Mouse (Mus musculus): ENCODE results near the gene Ptpn4.

Ptpn4 gene

GRCm38 (mm10) chr1:119805984-119806383 lies 31.4 kb downstream of the Ptpn4 start:
- no peak for DNase-seq (ENCODE audit: low spot score)

GRCm38 (mm10) chr1:119804586-119804985 lies 32.8 kb downstream of the Ptpn4 start:
- no peak for DNase-seq (ENCODE audit: low spot score)

- no peak for DNase-seq (ENCODE audit: low spot score)
These were observed 42.2 kb downstream of the Ptpn4 start for GRCm38 (mm10) chr1:119795174-119795573.

- DNase-seq (ENCODE audit: low spot score), result no peak
These were observed 43.1 kb downstream of the Ptpn4 start for GRCm38 (mm10) chr1:119794342-119794741.

- no peak for DNase-seq (ENCODE audit: low spot score)
These were observed 46.8 kb downstream of the Ptpn4 start for GRCm38 (mm10) chr1:119790616-119791015.

- peak; percentile 11 for DNase-seq (ENCODE audit: low spot score)
These were observed 61.5 kb downstream of the Ptpn4 start for GRCm38 (mm10) chr1:119775915-119776314.

GRCm38 (mm10) chr1:119735692-119736091 lies 101.7 kb downstream of the Ptpn4 start:
- no peak for DNase-seq (ENCODE audit: low spot score)

GRCm38 (mm10) chr1:119734801-119735200 lies 102.6 kb downstream of the Ptpn4 start:
- no peak for DNase-seq (ENCODE audit: low spot score)

GRCm38 (mm10) chr1:119731166-119731565 lies 106.2 kb downstream of the Ptpn4 start:
- no peak for DNase-seq (ENCODE audit: low spot score)

GRCm38 (mm10) chr1:119713017-119713416 lies 124.4 kb downstream of the Ptpn4 start:
- no peak for DNase-seq (ENCODE audit: low spot score)

- no peak for DNase-seq (ENCODE audit: low spot score)
These were observed 130.8 kb downstream of the Ptpn4 start for GRCm38 (mm10) chr1:119706471-119707217.

- DNase-seq (ENCODE audit: low spot score), result no peak
These were observed 140.6 kb downstream of the Ptpn4 start for GRCm38 (mm10) chr1:119696860-119697259.

- no peak for DNase-seq (ENCODE audit: low spot score)
These were observed 151.4 kb downstream of the Ptpn4 start for GRCm38 (mm10) chr1:119685773-119686558.

GRCm38 (mm10) chr1:119681663-119682213 lies 155.7 kb downstream of the Ptpn4 start:
- DNase-seq (ENCODE audit: low spot score), result no peak

- no peak for DNase-seq (ENCODE audit: low spot score)
These were observed 162.4 kb downstream of the Ptpn4 start for GRCm38 (mm10) chr1:119674984-119675383.

- no peak for DNase-seq (ENCODE audit: low spot score)
These were observed 170.5 kb downstream of the Ptpn4 start for GRCm38 (mm10) chr1:119666904-119667303.

- no peak for DNase-seq (ENCODE audit: low spot score)
These were observed 183.1 kb downstream of the Ptpn4 start for GRCm38 (mm10) chr1:119654307-119654706.

- no peak for DNase-seq (ENCODE audit: low spot score)
These were observed 187.0 kb downstream of the Ptpn4 start for GRCm38 (mm10) chr1:119650386-119650785.

GRCm38 (mm10) chr1:119649627-119650026 lies 187.8 kb downstream of the Ptpn4 start:
- DNase-seq (ENCODE audit: low spot score), result no peak

GRCm38 (mm10) chr1:119648205-119649111 lies 189.0 kb downstream of the Ptpn4 start, which contains the start of gene Epb41l5:
Epb41l5 (minus strand) TSS chr1:119649000.
- DNase-seq (ENCODE audit: low spot score), result peak; percentile 56

- DNase-seq (ENCODE audit: low spot score), result no peak
These were observed 191.1 kb downstream of the Ptpn4 start for GRCm38 (mm10) chr1:119646356-119646755.

GRCm38 (mm10) chr1:119642367-119642766 lies 195.0 kb downstream of the Ptpn4 start:
- DNase-seq (ENCODE audit: low spot score), result no peak

Measured in T-cell, adult 2 months (primary cell).